Mouse (Mus musculus) mature B cell (primary cell): ENCODE measurements around the gene Snx11.
"Not testable (repeated sequence)": the region's sequence is repeated elsewhere in the genome, so short reads cannot be mapped to it uniquely, and the experiment has no call there.

Source experiments
- in situ Hi-C: fragments of 300-500 bp; cut with MboI; formaldehyde crosslinking; loops from 2 replicates; pipeline ENCODE4 v1.14.3; 2019

Gene Snx11

GRCm38 (mm10) chr11:96796081-96796480, 18.7 kb upstream of the Snx11 start:
- in situ Hi-C loops: no loop called here

GRCm38 (mm10) chr11:96795491-96795890, 18.1 kb upstream of the Snx11 start:
- in situ Hi-C loops: no loop called here

- in situ Hi-C loops: no loop called here
Measured at GRCm38 (mm10) chr11:96790681-96791080, 13.3 kb upstream of the Snx11 start.

- in situ Hi-C loops: no loop called here
Measured at GRCm38 (mm10) chr11:96789990-96790389, 12.6 kb upstream of the Snx11 start.

DNA sequence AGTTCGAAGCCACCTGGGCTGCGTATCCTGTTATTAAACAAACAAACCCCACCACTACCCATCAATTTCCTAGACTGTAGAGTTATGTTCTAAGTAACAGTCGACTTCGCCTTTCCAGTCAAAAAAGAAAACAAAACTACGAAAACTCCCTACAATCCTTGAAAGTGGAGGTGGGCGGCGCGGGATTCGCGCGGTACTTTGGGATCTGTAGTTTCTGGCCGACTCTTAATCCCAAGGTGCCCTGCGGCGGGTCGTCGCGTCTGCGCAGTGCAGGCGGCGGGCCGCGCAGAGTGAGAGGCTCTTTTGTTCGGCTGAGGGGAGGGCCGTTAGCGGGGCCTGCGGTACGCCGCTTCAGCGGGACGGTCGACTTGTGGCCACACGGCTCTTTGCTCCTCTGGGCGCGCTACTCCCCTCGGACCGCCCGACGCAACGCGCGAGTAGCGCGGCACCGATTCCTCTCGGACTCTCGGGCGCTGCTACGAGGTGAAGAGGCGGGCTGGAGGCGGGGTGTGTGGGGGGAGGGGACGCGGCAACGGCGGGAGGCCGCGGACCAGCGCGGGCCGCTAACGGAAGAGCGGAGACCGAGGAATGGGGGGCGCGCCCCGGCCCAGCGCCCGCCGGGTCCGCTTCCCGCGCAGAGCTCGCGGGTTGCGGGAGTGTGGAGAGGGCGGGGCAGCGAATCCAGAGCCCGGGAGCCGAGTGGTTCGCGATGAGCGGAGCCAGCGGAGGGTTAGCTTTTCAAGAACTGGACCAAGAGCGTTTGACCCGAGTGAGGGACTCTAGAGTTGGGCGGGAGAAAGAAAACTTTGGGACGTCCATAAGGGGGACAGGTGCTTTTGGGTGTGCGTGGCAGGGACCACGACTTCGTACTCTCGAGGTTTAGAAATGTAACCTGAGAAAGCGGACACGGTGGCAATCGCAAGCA, 11.8 kb upstream of the Snx11 start, which contains the start of gene Cbx1:
Gene Cbx1 (plus strand): TSS at position 257 of the 925 bp plus-strand sequence.
- in situ Hi-C loops: no loop called here

GRCm38 (mm10) chr11:96786731-96787450, 9.5 kb upstream of the Snx11 start:
- in situ Hi-C loops: no loop called here

GRCm38 (mm10) chr11:96784847-96785246, 7.5 kb upstream of the Snx11 start:
- in situ Hi-C loops: not testable (repeated sequence)

DNA sequence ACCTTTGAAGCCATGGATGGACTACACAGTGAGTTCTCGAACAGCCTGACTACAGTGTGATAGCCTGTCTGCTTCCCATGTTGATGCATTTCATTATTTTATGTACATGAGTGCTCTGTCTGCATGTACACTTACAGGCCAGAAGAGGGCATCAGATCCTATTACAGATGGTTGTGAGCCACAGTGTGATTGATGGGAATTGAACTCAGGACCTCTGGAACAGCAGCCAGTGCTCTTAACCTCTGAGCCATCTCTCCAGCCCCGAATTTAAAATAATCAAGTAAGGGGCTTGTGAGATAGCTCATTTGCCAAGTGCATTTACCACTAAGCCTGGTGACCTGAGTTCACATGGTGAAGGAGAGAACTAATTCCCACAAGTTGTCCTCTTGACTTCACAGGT, 4.1 kb upstream of the Snx11 start:
- in situ Hi-C loops: no loop called here

- in situ Hi-C loops: no loop called here
Measured at GRCm38 (mm10) chr11:96780306-96780705, 2.9 kb upstream of the Snx11 start.

DNA sequence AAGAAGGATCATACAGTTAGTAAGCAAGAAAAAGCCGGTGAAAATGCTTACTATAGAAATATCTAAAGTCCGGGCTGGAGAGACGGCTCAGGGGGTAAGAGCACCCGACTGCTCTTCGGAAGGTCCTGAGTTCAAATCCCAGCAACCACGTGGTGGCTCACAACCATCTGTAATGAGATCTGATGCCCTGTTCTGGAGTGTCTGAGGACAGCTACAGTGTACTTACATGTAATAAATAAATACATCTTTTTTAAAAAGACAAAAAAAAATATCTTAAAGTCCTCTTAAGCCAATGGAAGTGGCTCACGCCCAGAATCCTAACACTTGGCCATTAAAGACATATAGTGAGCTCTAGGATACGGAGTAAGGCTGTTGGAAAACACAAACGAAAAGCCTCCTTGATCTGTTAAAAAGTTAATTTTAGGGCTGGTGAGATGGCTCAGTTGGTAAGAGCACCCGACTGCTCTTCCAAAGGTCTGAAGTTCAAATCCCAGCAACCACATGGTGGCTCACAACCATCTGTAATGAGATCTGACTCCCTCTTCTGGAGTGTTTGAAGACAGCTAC, 785 bp upstream of the Snx11 start:
- in situ Hi-C loops: not testable (repeated sequence)

DNA sequence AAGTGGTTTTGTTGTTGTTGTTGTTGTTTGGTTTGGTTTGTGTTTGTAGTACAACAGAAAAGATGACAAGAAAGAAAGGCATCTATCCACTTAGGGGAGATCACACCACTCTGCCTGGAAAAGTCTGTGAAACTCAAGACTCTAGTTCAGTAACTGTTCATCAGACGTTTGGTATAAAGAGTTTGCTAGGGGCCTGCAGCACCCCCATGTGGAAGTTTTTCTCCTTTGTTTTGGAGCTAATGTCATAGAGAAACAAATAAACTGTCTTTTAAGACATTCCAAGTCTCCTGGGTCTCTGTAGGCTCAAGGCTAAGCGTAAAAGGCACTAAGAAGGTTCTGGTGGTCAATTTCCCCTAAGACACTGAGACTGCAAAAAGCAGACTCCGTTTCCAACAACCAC, 1.3 kb downstream of the Snx11 start:
- in situ Hi-C loops: no loop called here

GRCm38 (mm10) chr11:96775665-96776064, 1.7 kb downstream of the Snx11 start:
- in situ Hi-C loops: no loop called here

- in situ Hi-C loops: no loop called here
Measured at GRCm38 (mm10) chr11:96775063-96775462, 2.3 kb downstream of the Snx11 start.

GRCm38 (mm10) chr11:96774536-96774935, 2.8 kb downstream of the Snx11 start:
- in situ Hi-C loops: loop anchor here (25.0 kb wide), 1 partner anchor 88 kb away; no protein-coding TSS in a partner anchor

GRCm38 (mm10) chr11:96772413-96772812, 4.9 kb downstream of the Snx11 start:
- in situ Hi-C loops: loop anchor here (25.0 kb wide), 1 partner anchor 90 kb away; no protein-coding TSS in a partner anchor

- in situ Hi-C loops: loop anchor here (25.0 kb wide), 1 partner anchor 91 kb away; no protein-coding TSS in a partner anchor
Measured at GRCm38 (mm10) chr11:96771274-96771975, 5.9 kb downstream of the Snx11 start.

DNA sequence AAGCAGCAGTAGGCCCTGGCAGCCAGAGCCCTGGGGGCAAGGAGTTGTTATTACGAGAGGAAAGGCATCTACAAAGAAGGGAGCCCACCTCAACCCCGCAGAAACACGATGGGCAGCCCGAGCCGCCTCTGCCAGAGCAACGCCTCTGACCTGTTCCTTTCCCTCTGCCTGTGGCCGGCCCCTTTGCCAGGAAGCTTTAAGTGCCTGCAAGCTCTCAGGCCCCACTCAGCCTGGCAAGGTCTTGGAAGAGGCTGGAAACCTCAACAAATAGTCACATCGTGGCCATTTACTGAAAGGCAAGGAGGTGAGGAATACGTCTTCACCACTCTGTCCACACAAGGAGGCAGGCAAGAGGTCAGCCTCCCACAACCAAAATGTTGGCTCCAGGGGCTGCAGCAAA, 9.1 kb downstream of the Snx11 start:
- in situ Hi-C loops: loop anchor here (25.0 kb wide), 1 partner anchor 94 kb away; no protein-coding TSS in a partner anchor

- in situ Hi-C loops: loop anchor here (25.0 kb wide), 1 partner anchor 95 kb away; no protein-coding TSS in a partner anchor
Measured at GRCm38 (mm10) chr11:96767096-96767495, 10.3 kb downstream of the Snx11 start.

GRCm38 (mm10) chr11:96766555-96766954, 10.8 kb downstream of the Snx11 start:
- in situ Hi-C loops: loop anchor here (25.0 kb wide), 1 partner anchor 96 kb away; no protein-coding TSS in a partner anchor

GRCm38 (mm10) chr11:96765645-96766044, 11.7 kb downstream of the Snx11 start:
- in situ Hi-C loops: loop anchor here (25.0 kb wide), 1 partner anchor 97 kb away; no protein-coding TSS in a partner anchor
